Mouse (Mus musculus) liver, embryonic 13.5 days (tissue): ENCODE measurements around the gene Nxn. TPM values are rescaled to one million over a fixed set of nuclear protein-coding genes. Genes with fewer than 3 reads are reported as not detected.

Experiments used
- ATAC-seq: fragments of 200-750 bp; cut with Nextera tagmentation; 2 replicates; pipeline ENCODE4 v1.8.0; 2017; ENCODE audit warnings: low read depth, mild to moderate bottlenecking, moderate number of reproducible peaks, moderate library complexity
- DNase-seq: peaks from one replicate; pipeline ENCODE4 v3.0.0; 2022
- H3K27ac ChIP-seq: fragments of 300-500 bp; sonication (generic); 2 replicates; pipeline ENCODE4 v1.5.1; 2015; ENCODE audit warnings: moderate library complexity, mild to moderate bottlenecking, inconsistent platforms
- H3K27me3 ChIP-seq: fragments of 300-500 bp; sonication (generic); 2 replicates; pipeline ENCODE4 v1.6.1; 2015; ENCODE audit warnings: mild to moderate bottlenecking, inconsistent platforms
- H3K36me3 ChIP-seq: fragments of 300-500 bp; sonication (generic); 2 replicates; pipeline ENCODE4 v1.6.1; 2015; ENCODE audit warnings: mild to moderate bottlenecking, inconsistent platforms
- H3K4me1 ChIP-seq: fragments of 300-500 bp; sonication (generic); replicated peaks from 2 replicates; pipeline ENCODE4 v1.6.1; 2015; ENCODE audit warnings: inconsistent platforms
- H3K4me2 ChIP-seq: fragments of 300-500 bp; sonication (generic); 2 replicates; pipeline ENCODE4 v1.6.1; 2015; ENCODE audit warnings: inconsistent platforms, mild to moderate bottlenecking, moderate library complexity
- H3K4me3 ChIP-seq: fragments of 300-500 bp; sonication (generic); replicated peaks from 2 replicates; pipeline ENCODE4 v1.5.1; 2015; ENCODE audit warnings: mild to moderate bottlenecking, inconsistent platforms
- H3K9ac ChIP-seq: fragments of 300-500 bp; sonication (generic); 2 replicates; pipeline ENCODE4 v1.6.1; 2015; ENCODE audit warnings: mild to moderate bottlenecking, inconsistent platforms
- H3K9me3 ChIP-seq: fragments of 300-500 bp; sonication (generic); replicated peaks from 2 replicates; pipeline ENCODE4 v1.6.1; 2016; ENCODE audit warnings: inconsistent platforms
- WGBS: fragments of 180-500 bp; shearing (Covaris S2); methylation state at CpG from one replicate; pipeline ENCODE4 v1.1.7; 2015; ENCODE audit not compliant: insufficient replicate concordance; 5-methylcytosine and 5-hydroxymethylcytosine counted together
- polyA plus RNA-seq: library from polyadenylated mRNA; unstranded; fragments of >200 nt; fragmentation: Nextera tagmentation; extraction: Ambion mirVana; gene quantifications from 2 replicates; pipeline ENCODE4 v1.2.1, GENCODE M21; 2015

Nxn gene
- polyA plus RNA-seq, 1 experiment from 2014 or later = 3.2 TPM

DNA sequence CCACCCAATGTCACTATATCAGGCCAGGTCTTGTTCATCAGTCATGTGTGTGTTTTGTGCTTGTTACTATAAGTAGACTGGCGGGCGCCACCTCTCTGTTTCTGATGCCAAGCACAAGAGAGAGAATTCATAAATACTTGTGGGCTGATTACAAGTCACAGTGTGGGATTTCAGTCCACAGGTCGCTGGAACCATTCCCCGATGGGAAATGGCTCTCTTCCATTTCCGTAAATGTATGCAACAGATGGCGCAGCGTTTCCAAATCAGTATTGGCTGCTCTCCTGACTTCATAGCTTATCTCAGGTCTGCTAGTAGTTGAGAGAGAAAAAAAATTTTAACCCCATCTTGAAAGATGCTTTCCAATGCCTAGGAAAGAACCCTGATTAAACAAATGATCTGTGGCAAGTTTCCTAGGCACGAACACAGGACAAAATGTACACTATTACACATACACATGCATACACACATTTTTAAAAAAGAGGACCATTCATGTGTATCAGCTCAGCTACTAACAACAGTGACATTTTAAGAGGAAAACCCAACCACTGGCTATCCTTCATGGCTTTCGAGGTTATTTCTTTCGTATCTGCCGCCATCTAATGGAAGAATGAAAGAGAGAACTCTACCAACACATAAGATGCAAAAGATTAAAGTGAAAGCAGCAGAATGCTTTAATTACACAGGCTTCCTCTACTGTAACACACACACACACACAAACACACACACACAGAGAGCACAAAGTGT is 819 bp upstream of the Nxn start:
- H3K9ac ChIP-seq = peak overlapping the region; percentile 78
- ATAC-seq = peak; percentile 27; the same call in 1 of the 2 replicates
- H3K27me3 ChIP-seq = peaks cover 33% of the 10 kb centered on the region
- peaks cover 27% of the 10 kb centered on the region for H3K4me1 ChIP-seq
- no peaks in the 10 kb centered on the region for H3K9me3 ChIP-seq
- no peak overlapping the region for H3K27ac ChIP-seq
- peak overlapping the region; percentile 73 for H3K4me3 ChIP-seq
- no peaks in the 10 kb centered on the region for H3K36me3 ChIP-seq
- DNase-seq = no peak
- H3K4me2 ChIP-seq = peak overlapping the region; percentile 99
- WGBS = 6% methylated on average over 11 of the region's 11 CpGs

GRCm38 (mm10) chr11:76398312-76398797 is 585 bp downstream of the Nxn start:
- Histone ChIP-seq H3K4me3 (peak overlapping the region; percentile 73), H3K4me1 (peaks cover 27% of the 10 kb centered on the region), H3K9me3 (no peaks in the 10 kb centered on the region), H3K27me3 (peaks cover 27% of the 10 kb centered on the region), H3K27ac (no peak overlapping the region; the same call in 1 of the 2 replicates), H3K4me2 (peak overlapping the region; percentile 99), H3K36me3 (no peaks in the 10 kb centered on the region), H3K9ac (peak overlapping the region; percentile 78)
- WGBS = 0% methylated on average over 33 of the region's 33 CpGs
- ATAC-seq (peak; percentile 55), DNase-seq (peak; percentile 23)

GRCm38 (mm10) chr11:76397650-76398311 is 1.2 kb downstream of the Nxn start:
- H3K27me3 ChIP-seq = peaks cover 27% of the 10 kb centered on the region
- ATAC-seq (no peak), DNase-seq (no peak)
- peak overlapping the region; percentile 73 for H3K4me3 ChIP-seq
- no peak overlapping the region for H3K27ac ChIP-seq
- peaks cover 27% of the 10 kb centered on the region for H3K4me1 ChIP-seq
- WGBS = 3% methylated on average over 26 of the region's 26 CpGs
- H3K36me3 ChIP-seq = no peaks in the 10 kb centered on the region
- H3K9ac ChIP-seq = peak overlapping the region; percentile 78
- no peaks in the 10 kb centered on the region for H3K9me3 ChIP-seq
- peak overlapping the region; percentile 99 for H3K4me2 ChIP-seq

- no peak for ATAC-seq
- Histone ChIP-seq H3K4me2 (no peak overlapping the region), H3K27me3 (peaks cover 8% of the 10 kb centered on the region), H3K9ac (no peak overlapping the region), H3K27ac (no peak overlapping the region), H3K4me1 (peaks cover 8% of the 10 kb centered on the region), H3K9me3 (no peaks in the 10 kb centered on the region), H3K36me3 (no peaks in the 10 kb centered on the region), H3K4me3 (no peak overlapping the region)
- 81% methylated on average over 11 of the region's 11 CpGs for WGBS
- DNase-seq = no peak
Measured at GRCm38 (mm10) chr11:76392996-76393395, 5.9 kb downstream of the Nxn start.

DNA sequence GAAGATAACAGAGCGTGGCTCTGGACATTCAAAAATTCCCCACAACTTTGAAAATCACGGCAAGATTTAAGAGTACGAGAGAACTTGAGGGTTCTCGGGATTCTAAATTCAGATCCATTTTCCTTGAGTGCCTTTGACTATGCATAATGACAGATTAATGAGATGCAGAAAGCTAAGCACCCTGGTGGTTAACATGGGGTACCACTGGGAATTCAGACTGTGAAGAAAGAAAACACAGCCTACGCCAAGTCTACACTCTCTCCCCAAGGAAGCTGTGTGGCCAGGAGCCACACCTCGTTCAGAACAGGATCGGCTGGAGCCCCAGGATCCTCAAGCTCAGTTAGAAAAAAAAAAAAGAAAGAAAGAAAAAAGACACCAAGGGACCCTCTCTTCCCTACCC is 6.4 kb downstream of the Nxn start:
- no peaks in the 10 kb centered on the region for H3K9me3 ChIP-seq
- H3K27me3 ChIP-seq = 0 out of 2 replicates have a peak, but pooled peaks cover 3% of the 10 kb centered on the region
- ATAC-seq (no peak), DNase-seq (no peak)
- H3K9ac ChIP-seq = no peak overlapping the region
- H3K4me1 ChIP-seq = peaks cover 4% of the 10 kb centered on the region; the same call in 1 of the 2 replicates
- H3K27ac ChIP-seq = no peak overlapping the region
- H3K36me3 ChIP-seq = no peaks in the 10 kb centered on the region
- no peak overlapping the region for H3K4me3 ChIP-seq
- 78% methylated on average over 7 of the region's 7 CpGs for WGBS
- H3K4me2 ChIP-seq = no peak overlapping the region

DNA sequence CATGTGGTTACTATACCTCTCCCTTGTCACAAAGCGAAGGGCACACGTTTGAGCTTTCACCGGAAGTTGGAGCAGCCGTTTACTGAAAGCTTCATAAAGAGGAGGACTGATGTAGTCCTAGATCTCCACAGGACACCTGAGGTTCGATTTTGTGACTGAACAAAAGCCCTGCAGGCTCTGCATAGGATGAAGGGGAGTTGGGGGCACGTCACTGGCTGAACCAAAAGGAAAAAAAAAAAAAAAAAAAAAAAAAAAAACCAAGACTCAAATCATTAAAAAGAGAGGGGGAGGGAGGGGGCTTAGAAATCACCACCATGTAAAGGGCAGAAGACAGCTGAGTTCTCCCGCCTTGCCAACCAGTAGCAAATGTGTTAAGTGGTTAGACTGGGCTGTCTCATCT is 10.2 kb downstream of the Nxn start:
- Histone ChIP-seq H3K27ac (no peak overlapping the region), H3K4me2 (peak overlapping the region; percentile 29; the same call in 1 of the 2 replicates), H3K4me3 (no peak overlapping the region), H3K4me1 (0 out of 2 replicates have a peak, but pooled peaks cover 3% of the 10 kb centered on the region), H3K9ac (no peak overlapping the region), H3K27me3 (no peaks in the 10 kb centered on the region), H3K9me3 (no peaks in the 10 kb centered on the region), H3K36me3 (no peaks in the 10 kb centered on the region)
- ATAC-seq (no peak), DNase-seq (no peak)
- 57% methylated on average over 7 of the region's 7 CpGs for WGBS

- Histone ChIP-seq H3K4me3 (no peak overlapping the region), H3K4me1 (0 out of 2 replicates have a peak, but pooled peaks cover 3% of the 10 kb centered on the region), H3K9ac (no peak overlapping the region), H3K36me3 (no peaks in the 10 kb centered on the region), H3K27ac (no peak overlapping the region), H3K27me3 (no peaks in the 10 kb centered on the region), H3K9me3 (no peaks in the 10 kb centered on the region), H3K4me2 (no peak overlapping the region)
- 69% methylated on average over 1 of the region's 1 CpGs for WGBS
- DNase-seq = no peak
- no peak for ATAC-seq
Measured at GRCm38 (mm10) chr11:76387097-76387496, 11.8 kb downstream of the Nxn start.

- Histone ChIP-seq H3K27ac (no peak overlapping the region), H3K4me3 (no peak overlapping the region), H3K9ac (no peak overlapping the region), H3K27me3 (no peaks in the 10 kb centered on the region), H3K36me3 (no peaks in the 10 kb centered on the region), H3K9me3 (no peaks in the 10 kb centered on the region), H3K4me1 (0 out of 2 replicates have a peak, but pooled peaks cover 3% of the 10 kb centered on the region), H3K4me2 (no peak overlapping the region)
- DNase-seq (no peak), ATAC-seq (no peak)
- 68% methylated on average over 3 of the region's 3 CpGs for WGBS
Measured at GRCm38 (mm10) chr11:76385746-76386145, 13.2 kb downstream of the Nxn start.

GRCm38 (mm10) chr11:76385017-76385416 is 13.9 kb downstream of the Nxn start:
- 73% methylated on average over 4 of the region's 4 CpGs for WGBS
- no peak overlapping the region for H3K4me3 ChIP-seq
- no peaks in the 10 kb centered on the region for H3K36me3 ChIP-seq
- no peaks in the 10 kb centered on the region for H3K27me3 ChIP-seq
- H3K9ac ChIP-seq = no peak overlapping the region
- peaks cover 8% of the 10 kb centered on the region for H3K4me1 ChIP-seq
- no peaks in the 10 kb centered on the region for H3K9me3 ChIP-seq
- H3K27ac ChIP-seq = no peak overlapping the region
- DNase-seq = no peak
- ATAC-seq = no peak
- H3K4me2 ChIP-seq = no peak overlapping the region

GRCm38 (mm10) chr11:76384307-76384706 is 14.6 kb downstream of the Nxn start:
- ATAC-seq (no peak), DNase-seq (no peak)
- Histone ChIP-seq H3K9me3 (no peaks in the 10 kb centered on the region), H3K27me3 (no peaks in the 10 kb centered on the region), H3K4me2 (no peak overlapping the region), H3K36me3 (no peaks in the 10 kb centered on the region), H3K4me1 (peaks cover 12% of the 10 kb centered on the region), H3K27ac (no peak overlapping the region), H3K9ac (no peak overlapping the region), H3K4me3 (no peak overlapping the region)
- WGBS = 89% methylated on average over 5 of the region's 5 CpGs

DNA sequence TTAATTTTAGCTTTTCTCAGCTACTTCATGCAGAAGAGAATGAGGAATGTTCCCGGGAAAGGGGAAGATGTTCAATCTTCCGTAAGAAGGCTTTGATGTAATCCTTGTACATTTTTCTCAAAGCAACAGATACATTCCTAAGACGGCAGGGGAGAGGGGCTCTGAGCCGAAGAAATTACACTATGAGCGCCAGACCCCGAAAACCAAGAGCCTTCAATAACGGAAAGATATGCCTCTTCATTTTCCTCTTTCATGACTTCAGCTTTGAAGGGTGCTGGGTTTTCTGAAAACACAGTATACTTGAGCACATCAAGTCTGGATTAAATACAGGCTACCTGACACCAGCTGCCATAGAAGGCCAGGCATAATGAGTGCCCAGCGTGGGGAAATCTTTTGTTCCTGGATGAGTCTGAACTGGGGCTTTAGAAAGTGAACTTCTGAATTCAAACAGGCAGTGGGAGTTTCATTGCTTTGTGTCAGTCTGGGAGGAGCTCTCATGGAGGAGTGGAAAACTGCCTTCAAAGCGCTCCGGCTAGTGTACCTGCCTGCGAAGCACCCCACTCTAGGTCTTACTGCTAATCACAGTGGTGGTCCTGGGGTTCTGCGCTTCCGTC is 16.1 kb downstream of the Nxn start:
- WGBS = 82% methylated on average over 13 of the region's 13 CpGs
- ATAC-seq (no peak), DNase-seq (no peak)
- Histone ChIP-seq H3K4me3 (no peak overlapping the region), H3K9ac (no peak overlapping the region), H3K36me3 (no peaks in the 10 kb centered on the region), H3K4me2 (no peak overlapping the region), H3K27ac (no peak overlapping the region), H3K4me1 (peaks cover 8% of the 10 kb centered on the region), H3K27me3 (no peaks in the 10 kb centered on the region), H3K9me3 (no peaks in the 10 kb centered on the region)
